Mouse (Mus musculus): ENCODE results near the gene Pdxk.
"Not testable (repeated sequence)": the region's sequence is repeated elsewhere in the genome, so short reads cannot be mapped to it uniquely, and the experiment has no call there.

DNA sequence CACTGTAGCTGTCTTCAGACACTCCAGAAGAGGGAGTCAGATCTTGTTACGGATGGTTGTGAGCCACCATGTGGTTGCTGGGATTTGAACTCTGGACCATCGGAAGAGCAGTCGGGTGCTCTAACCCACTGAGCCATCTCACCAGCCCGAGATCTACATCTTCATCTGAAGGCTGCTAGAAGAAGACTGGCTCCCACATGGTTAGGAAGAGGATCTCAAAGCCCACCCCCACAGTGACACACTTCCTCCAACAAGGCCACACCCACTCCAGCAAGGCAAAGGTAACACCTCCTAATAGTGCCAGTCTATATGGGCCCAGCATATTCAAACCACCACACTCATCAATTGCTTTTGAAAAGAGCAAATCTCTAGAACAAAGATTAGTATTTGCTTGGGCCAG, 49.8 kb downstream of the Pdxk start:
- TF ChIP-seq CTCF (conservative IDR thresholded peaks at IDR 0.05 in 1 of 2, IDR thresholded peaks at IDR 0.05 in 1 of 2; ENCODE audit: low read depth in 2 of 2, low read length in 2 of 2); EP300 (IDR thresholded peaks at IDR 0.05; ENCODE audit: low read length); POLR2A (IDR thresholded peaks at IDR 0.05; ENCODE audit: low read depth, low read length); MAX (IDR thresholded peaks at IDR 0.05; ENCODE audit: low read length); PAX5 (IDR thresholded peaks at IDR 0.05; ENCODE audit: low read length); UBTF (IDR thresholded peaks at IDR 0.05; ENCODE audit: low read depth, low read length); E2F4 (IDR thresholded peaks at IDR 0.05; ENCODE audit: insufficient replicate concordance, low read depth, low read length); USF1 (IDR thresholded peaks at IDR 0.05; ENCODE audit: low read depth, low read length); MXI1 (IDR thresholded peaks at IDR 0.05; ENCODE audit: low read depth, low read length); RCOR1 (conservative IDR thresholded peaks at IDR 0.05; ENCODE audit: low read depth, low read length); TCF12 (IDR thresholded peaks at IDR 0.05; ENCODE audit: low read depth, low read length); USF2 (conservative IDR thresholded peaks at IDR 0.05; ENCODE audit: low read depth, low read length); ETS1 (conservative IDR thresholded peaks at IDR 0.05; ENCODE audit: low read depth, low read length): not testable (repeated sequence)
